Mouse (Mus musculus) cerebellum, adult 8-10 months (tissue): ENCODE data around the gene Iqgap2.

Experiments used
- DNase-seq: peaks from one replicate; pipeline ENCODE4 v3.0.0; 2022

Gene Iqgap2

DNA sequence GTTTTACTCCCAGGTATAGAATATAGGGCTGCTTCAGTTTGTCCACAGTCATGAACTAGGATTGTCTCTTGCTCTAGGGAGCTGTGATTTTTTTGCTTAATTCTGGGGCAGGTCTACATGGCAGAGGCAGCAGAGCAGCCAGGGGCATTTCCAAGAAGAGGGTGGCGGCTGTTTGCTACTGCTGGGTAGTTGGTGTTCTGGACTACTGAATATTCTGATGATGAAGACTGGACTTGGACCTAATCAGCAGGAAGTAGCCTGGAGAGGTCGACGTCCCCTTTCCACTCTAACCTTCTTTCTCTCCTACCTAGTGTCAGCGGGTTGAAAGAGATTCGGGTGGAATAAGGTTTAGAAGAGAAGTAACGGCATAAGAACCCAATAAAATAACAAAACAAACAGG, 9.7 kb downstream of the Iqgap2 start:
- DNase-seq: no peak

DNA sequence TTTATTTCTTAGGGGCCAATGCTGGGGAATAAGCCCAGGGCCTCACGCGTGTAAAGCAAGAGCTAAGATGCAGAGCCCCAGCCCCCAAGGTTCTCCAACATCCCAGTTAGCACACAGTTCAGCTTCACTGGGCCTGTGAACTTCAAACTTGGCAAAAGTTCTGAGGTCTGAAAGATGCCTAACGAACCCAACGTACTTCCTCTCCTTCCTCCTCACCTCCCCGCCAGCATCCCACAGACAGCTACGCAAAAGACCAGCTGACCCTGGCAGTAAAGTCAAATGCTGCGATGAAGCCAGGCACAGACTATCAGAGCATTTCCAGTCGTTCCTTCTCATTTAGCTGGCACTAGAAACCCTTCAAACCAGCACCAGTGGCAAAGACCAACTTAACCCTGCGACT, 10.3 kb downstream of the Iqgap2 start:
- DNase-seq: no peak

DNA sequence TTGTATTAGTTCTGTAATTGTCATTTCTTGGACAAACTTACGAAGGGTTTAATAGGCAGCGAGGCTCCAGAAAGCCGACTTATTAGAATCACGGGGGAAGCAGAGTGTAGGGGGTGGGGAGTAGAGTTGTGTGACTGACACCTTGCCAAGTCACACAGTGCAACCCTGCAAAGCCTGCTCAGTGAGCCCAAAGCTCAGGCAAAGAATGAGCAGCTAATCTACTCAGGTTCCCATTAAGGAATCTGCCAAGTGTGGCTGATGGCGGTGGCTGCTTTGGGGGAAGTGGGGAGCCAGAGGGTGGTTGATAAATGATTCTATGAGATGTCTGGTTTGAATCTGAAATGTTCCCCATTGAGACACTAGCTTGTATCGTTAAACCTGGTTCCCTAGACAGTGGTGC, 11.1 kb downstream of the Iqgap2 start:
- DNase-seq: no peak

DNA sequence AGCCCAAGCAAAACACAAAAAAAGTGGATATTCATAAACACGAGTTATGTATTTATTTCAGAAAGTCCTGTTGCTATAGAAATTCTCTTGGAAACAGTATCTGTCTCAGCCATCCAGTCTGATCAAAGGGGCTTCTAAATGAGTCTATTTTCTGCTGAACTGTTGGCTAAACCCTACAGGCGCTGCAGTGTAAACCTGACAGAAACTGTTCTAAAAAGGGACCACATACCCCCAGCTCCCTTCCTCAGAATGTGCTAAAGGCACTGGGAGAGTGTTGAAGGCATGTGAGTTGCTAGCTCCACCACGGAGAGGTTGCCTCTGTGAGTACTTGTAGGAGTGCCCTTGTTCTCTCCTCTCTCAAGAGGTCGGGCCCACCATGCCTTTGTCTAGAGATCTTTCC, 19.7 kb downstream of the Iqgap2 start:
- no peak for DNase-seq

DNA sequence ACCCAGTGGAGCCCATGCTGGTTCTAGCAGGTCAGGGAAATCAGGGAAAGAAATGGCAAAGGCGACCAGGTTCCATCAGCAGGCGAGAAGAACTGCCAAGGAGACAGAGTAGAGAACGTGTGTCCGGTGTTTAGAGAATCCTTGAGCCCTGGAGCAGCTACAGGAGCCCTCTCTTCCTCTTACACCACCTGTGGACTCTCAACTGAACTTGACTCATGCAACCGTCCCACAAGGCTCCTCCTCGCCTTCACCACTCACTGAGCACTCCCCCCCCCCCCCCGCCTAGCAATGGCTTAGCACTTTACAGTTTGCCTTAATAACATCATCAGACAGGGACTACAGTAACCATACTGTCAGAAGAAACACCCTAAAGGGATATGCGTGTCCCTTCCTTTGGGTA, 21.1 kb downstream of the Iqgap2 start:
- no peak for DNase-seq

DNA sequence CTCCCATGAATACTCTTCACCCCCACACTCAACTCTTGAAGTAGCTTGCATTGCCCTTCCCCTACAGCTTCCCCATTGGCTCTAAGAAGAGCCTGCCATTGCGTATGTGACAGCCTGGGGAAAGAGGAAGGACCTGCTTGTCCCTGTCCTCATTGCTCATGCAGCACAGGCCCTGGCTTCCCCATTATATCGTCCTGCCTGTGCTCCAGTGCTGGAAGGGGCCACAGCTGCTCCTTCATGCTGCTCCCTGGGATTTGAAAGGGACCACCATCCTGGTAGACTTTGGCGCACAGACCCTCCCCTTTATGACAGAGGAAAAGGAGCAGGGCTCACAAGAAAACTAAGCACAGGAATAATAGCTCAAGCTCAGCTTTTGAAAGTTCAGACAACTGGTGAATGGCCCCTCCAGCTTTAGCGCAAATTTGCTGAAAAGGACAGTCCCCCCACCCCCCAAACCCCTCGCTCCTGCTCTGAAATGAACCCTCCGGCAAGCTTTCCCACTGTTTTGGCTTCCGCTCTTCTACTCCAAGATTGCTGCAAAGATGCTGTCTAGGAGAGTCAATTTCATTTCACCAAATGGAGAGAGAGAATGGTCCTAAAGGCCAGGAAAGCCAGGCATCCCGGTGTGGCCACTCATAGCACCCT, 22.7 kb downstream of the Iqgap2 start:
- no peak for DNase-seq

DNA sequence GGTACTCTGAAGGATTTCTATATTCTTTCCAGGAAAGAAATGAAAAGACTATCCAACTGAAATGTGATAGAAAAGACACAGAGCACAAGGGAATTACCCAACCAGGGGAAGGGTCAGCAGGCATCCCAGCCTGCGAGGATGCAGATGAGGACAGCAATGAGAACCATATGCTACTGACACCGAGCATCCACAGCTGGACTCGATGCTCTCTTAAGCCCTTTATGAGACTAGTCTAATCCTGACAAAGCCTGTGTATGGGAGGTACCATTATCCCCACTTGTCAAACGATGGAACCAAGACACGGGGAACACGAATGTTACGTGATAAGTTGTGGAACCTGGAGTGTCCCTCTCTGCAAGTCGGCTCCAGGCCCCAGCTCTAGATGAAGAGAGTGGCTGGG, 29.5 kb downstream of the Iqgap2 start:
- no peak for DNase-seq

DNA sequence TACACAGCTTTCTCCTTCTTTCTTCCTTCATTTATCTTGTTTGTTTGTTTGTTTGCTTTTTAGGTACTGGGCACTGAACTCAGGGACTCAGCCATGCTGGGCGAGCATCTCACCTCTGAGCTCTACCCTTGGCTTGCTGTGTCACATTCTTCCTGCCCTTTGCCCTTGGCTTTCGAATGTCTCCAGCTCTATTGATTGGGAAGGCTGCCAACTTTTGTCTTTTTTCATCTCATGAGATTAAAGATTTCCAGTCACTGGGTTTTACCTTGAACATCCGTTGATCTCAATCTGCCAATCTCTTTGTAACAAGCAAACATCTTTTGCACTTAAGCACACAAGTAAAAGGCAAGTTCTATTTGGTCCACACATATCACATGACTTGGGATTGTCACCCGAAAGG, 32.5 kb downstream of the Iqgap2 start:
- DNase-seq: no peak

DNA sequence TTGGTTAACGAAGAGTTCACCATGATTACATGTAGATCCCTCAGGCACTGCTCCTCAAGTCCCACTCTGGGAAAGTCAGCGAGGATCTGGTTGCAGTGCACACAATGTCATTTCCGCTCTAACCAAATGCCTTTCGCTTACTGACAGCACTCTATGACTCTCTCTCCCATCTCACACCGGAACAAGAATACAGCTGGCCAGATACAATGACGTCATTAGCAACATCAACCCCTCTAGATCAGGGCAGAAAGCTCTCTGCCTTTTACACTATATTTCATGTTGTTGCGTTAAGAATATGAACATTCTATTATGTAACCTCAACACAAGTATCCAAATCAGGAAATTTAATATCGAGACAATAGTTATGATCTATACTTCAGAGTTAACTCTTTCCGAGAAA, 32.9 kb downstream of the Iqgap2 start:
- DNase-seq: no peak

DNA sequence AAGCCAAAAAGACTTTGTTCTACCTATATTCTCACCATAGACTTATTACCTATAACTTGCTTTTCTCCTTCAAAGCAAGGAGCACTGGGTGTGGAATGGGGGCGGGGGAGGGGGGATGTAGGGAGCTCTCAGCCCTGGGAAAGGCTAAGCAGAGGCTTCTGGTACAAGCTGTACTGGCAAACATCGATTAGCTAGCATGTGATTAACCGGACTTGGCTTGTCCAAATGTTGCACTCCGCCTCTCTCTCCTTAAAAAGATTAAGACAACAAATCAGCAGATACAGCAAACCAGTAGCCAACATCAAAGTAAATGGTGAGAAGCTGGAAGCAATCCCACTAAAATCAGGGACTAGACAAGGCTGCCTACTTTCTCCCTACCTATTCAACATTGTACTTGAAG, 36.2 kb downstream of the Iqgap2 start:
- no peak for DNase-seq

DNA sequence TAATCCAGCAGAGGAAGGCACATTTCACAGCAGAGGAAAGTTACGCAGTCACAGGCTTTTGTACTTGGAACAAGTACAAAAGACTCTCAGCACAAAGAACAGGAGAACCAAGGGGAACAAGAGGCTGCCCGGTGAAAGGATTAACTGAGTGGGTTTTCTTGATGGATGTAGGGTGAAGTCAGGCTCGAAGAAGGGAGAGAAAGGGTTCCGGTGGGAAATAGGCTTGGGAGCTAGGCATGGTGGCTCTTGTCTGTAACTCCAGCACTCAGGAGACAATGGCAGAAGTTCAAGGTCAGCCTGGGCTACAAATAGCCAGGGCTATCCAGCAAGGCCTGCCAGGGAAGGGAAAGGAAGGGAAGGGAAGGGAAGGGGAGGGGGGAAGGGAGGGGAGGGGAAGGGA, 40.1 kb downstream of the Iqgap2 start:
- DNase-seq: no peak

DNA sequence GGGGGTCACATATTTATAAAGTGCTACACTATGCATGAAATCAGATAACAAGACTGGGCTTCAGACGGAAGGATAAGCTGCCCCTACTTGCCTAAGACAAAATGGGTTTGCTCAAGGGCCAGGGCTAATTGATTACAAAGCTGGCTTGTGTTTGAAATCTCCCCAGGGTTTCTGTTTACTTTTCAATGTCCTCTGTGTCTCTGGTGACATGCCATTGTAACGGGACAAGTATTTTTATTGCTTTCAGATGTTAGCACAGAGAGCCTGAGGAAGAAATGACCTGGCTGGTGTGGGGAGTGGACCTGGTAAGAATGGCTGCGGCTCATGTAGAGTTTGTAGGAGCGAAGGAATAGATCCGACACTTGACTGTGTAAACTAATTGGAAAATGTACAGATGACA, 41.3 kb downstream of the Iqgap2 start:
- no peak for DNase-seq

DNA sequence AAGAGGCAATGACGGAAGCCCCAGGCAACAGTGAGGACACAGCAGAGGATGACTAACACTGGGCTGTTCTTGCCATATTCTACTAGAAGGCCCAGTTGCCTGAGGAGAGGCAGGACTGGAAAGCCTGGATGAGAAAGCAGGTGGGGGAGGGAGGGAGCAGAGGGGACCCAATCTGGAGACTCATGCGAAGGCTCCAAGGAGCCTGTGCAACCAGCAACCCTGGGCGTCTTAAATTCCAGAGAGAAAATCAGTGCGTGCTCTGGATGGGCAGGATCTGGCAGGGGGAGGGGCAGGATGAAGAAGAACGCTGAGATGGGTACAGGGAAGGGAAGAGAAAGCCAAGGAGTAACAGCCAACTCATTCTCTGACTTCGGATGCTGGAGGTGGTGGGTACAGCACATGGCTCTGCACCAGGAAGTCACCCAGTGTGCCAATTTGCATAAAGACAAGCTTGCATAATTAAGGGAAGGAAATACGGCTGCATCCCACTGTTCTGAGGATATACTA, 42.2 kb downstream of the Iqgap2 start:
- DNase-seq: no peak

DNA sequence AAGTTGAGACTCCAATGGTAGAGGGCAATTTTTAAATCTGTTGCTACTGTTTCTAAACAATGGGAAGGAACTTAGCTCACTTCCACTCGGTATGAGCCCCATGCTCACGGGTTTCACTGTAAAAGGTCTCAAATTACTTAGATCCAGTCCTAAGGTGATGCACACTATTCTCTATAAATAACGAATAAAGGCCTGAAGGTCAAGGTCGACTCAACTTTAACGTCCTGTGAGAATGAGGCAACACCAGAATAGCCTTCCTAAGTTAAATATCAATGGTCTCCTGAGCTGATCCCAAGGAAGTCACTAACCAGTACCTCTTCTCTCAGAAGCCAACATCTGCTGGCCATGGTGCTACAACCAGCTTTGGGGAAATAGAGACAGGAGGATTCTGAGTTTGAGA, 45.4 kb downstream of the Iqgap2 start:
- DNase-seq: no peak

DNA sequence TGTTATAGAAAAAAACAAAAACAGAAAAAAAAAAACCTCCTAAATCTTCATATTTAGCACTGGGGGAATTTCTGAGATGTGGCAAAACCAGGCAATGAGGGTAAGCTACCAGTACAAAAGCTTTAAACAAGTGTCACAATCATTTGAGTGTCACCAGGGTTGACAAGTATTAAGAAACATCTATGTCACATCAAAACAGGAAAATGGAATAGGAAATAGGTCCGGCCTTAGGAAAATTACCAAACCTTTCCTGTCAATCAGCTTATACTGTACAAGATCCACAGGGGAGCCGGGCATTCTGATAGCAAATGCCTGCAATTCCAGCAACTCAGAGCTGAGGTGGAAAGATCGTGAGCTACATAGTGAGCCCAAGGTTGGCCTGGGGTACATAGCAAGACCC, 46.8 kb downstream of the Iqgap2 start:
- DNase-seq: no peak

DNA sequence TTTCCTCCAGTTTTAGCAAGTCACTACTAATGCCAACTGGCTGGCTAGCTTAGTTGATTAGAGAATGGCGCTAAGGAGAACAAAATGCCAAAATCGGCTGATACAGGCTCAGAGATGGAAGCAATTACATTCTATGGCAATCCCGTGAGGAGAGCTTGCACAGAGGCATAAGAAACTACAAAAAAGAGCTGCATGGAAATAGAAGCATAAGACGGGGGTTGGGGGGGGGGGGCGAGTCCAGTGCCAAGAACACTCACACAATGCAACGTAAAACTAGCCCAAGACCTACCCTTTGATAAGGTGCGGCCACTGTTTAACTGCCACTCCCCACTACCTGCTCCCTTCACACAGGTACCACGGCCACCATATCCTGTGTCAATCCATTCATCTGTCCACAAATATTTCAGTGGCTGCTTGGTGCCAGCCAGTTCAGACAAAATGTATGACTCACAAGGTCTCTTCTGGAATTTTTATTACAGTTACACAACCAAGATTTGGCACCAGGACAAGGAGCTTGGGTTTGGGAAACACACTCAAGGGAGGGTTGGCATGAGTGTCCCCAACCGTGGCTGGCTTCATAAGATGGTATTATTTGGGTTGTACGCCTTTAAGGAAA, 48.2 kb downstream of the Iqgap2 start:
- no peak for DNase-seq

DNA sequence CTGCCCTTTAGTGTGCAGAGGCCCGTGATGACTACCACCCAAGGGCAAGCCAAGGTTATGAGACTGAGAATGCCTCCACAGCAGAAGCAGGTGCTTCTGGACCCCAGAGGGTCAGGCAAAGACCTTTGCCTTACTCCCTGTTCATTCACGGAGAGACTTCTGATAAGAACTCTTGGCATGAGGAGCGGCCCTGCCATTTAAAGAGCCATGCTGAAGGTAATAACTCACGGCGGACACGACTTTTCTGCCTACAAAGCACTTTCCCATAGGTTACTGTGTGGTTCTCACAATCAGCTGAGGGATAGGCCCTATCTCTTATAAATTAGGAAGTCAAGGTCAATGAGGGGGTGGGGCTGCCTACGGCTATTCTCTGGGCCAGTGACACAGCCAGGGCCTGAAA, 48.9 kb downstream of the Iqgap2 start:
- no peak for DNase-seq

DNA sequence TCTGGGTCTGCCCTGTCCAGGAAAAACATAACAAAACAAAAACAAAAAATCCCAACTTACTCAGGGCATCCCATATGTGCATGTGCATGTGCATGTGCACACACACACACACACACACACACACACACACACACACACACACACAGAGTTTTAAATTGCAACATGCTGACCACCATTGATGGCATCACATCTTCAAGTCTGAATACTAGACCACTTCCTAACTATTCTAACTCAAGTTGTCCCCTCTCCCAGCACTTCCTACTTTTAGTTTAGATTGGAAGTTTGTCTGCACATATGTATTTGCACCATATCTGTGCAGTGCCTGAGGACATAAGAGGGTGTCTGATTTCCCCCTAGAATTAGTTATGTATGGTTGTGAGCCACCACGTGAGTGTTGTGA, 49.8 kb downstream of the Iqgap2 start:
- no peak for DNase-seq

DNA sequence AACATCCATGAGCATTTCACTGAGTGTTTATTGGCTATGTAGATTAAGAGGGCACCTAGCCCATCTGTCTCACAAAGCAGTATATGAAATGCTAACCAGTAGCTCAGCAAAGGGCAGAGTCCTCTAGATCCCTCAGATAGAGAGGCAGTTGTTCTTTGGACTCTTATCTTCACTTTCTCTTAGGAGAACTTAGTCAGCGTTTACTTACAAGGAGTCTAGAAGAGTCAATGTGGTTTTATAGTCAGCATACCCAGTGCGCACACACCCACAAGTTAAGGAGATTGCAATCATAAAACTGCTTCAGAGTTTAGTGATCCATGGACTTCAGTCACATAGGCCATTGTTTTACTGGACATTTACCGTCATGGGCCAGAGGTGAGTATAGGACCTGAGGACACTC, 54.8 kb downstream of the Iqgap2 start:
- no peak for DNase-seq

DNA sequence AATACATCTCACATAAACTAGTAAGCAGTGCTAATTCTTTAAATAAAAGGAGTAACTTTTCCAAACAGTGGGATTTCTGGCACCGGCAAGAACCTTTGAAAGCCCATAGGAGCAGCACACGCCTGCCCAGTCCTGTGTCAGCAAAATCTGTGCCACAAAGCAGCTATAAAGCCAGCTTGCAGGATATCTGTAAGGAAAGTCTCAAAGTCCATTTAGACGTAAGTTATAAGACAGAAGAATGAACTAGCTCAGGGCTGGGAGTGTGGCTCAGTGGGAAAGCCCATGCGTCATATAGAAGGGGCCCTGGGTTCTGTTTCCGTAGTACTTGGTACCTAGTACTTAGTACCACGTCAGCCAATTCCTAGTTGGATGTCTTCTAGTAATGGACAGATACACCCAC, 58.2 kb downstream of the Iqgap2 start:
- DNase-seq: no peak

DNA sequence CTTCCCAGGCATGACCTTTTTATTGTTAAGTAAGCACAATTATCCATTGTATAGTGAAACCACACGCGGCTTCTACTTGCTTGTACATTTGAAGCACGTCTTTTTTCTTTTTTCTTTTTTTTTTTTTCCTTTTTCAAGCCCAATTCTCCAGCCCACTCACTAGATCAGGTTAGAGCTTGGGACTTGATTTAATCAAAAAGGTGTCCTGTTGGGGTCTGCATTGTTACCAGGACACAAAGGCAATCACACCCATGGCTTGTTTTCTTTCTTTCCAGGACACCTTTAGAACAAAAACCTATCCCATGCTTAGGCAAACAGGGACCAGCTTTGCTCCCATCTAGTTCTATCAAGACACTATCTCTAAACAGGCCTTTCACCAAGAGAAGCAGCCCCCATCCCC, 59.0 kb downstream of the Iqgap2 start:
- no peak for DNase-seq

DNA sequence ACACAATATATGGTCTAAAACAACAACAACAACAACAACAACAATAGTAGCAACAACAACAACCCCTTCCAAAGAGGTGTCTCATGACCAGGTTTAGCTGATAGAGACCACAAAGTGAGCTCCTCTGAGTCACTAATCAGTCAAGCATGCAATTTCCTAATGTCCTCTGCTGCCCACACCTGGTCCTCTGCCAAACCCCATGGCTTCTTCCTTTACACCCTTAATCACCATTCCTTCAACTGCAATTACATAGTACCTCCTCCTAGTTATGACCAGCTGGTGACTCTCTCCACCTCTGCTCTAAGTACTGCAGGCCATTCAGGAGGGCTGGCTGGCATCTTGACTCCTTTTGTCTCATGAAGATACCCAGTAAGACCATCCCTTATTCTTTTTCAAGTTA, 60.0 kb downstream of the Iqgap2 start:
- no peak for DNase-seq

DNA sequence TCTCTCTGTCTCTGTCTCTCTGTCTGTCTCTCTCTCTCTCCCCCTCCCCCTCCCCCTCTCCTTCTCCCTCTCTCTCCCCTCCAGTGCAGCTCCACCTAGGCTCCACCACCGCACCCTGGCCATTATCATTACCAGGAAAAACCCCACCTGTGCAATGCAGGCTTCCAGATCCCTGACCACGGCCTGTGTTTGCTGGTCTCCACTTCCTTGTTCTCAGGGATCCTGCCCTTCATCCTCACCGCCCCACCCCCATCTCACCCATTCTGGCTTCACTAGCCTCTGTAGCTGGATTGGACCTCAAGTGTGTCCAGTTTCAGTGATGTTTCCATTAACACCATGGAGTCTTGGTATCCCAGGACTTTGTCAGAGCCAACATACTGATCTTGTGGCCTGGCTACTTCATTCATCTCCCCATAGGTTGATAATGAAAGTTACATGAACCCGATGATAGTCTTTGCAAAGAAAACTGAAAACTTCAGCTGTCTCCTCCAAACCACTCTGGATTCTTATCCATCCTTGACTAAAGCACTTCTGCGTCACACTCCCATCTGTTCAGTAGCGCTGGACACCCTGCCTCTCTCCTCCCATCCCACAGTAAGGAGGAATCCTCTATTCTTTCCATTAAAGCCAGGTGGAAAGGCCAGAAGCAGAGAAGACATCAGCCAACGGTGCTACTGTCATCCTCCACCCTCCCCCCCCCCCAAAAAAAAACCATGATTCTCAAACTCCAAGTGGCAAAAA, 62.1 kb downstream of the Iqgap2 start:
- no peak for DNase-seq

DNA sequence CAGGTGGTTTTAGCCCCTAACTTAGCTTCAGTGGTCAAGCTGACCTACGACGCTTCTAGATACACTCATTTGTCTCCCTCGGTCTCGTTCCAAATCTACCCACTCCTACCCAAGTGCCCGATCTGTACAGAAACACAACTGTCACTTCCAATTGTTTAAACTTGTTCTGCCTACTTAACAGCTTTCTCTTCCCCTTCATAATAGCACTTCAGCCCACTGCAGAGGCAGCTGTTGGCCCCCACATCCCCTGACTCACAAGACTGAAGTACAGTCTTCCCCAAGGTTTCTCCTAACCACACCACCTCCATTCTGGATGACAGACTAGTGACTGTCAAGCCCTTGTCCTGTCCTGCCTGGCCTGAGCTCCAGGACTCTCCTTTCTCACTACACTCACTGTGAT, 63.1 kb downstream of the Iqgap2 start:
- DNase-seq: no peak

DNA sequence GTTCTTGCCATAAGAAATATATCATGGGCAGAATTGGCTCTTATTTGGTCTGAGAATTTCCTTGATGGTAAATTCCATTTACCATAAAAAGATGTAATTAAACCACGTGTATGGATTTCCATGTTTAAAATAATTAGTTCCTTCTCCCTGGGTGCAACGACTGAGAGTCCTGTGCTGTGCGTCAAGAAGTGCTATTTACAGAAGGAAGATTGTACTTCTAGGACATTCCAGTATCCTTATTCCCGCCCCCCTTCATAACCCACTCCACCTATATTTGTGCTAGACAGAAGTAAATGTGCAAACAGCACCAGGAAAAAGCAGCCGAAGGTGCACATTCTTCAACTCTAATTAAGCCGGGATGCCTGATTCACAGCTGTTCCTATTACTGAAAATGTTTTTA, 65.5 kb downstream of the Iqgap2 start:
- no peak for DNase-seq
